Mouse (Mus musculus) limb, embryonic 10.5 days (tissue): ENCODE results near the gene Ppcs. TPM values are rescaled to one million over a fixed set of nuclear protein-coding genes. Genes with fewer than 3 reads are reported as not detected.

ENCODE experiments used
- DNase-seq: peaks from one replicate; pipeline ENCODE4 v3.0.0-alpha.2; 2017; ENCODE audit warnings: low spot score
- H3K27ac ChIP-seq: fragments of 300-500 bp; sonication (generic); 2 replicates; pipeline ENCODE4 v1.5.1; 2016; ENCODE audit warnings: mild to moderate bottlenecking
- H3K27me3 ChIP-seq: fragments of 300-500 bp; sonication (generic); 2 replicates; pipeline ENCODE4 v1.6.1; 2016; ENCODE audit warnings: low read depth, mild to moderate bottlenecking; ENCODE audit not compliant: poor library complexity, severe bottlenecking
- H3K36me3 ChIP-seq: fragments of 300-500 bp; sonication (generic); 2 replicates; pipeline ENCODE4 v1.6.1; 2016; ENCODE audit warnings: mild to moderate bottlenecking, moderate library complexity
- H3K4me1 ChIP-seq: fragments of 300-500 bp; sonication (generic); 2 replicates; pipeline ENCODE4 v1.6.1; 2016
- H3K4me3 ChIP-seq: fragments of 300-500 bp; sonication (generic); 2 replicates; pipeline ENCODE4 v1.5.1; 2016; ENCODE audit warnings: mild to moderate bottlenecking, moderate library complexity
- H3K9me3 ChIP-seq: fragments of 300-500 bp; sonication (generic); replicated peaks from 2 replicates; pipeline ENCODE4 v1.6.1; 2016; ENCODE audit warnings: mild to moderate bottlenecking
- WGBS: fragments of 180-500 bp; shearing (Covaris S2); methylation state at CpG from one replicate; pipeline ENCODE4 v1.1.7; 2016; 5-methylcytosine and 5-hydroxymethylcytosine counted together
- polyA plus RNA-seq: library from polyadenylated mRNA; unstranded; fragments of >200 nt; fragmentation: Nextera tagmentation; extraction: Ambion mirVana; gene quantifications from 2 replicates; pipeline ENCODE4 v1.2.1, GENCODE M21; 2016

Gene Ppcs
- polyA plus RNA-seq, 1 experiment from 2014 or later = 41.4 TPM

DNA sequence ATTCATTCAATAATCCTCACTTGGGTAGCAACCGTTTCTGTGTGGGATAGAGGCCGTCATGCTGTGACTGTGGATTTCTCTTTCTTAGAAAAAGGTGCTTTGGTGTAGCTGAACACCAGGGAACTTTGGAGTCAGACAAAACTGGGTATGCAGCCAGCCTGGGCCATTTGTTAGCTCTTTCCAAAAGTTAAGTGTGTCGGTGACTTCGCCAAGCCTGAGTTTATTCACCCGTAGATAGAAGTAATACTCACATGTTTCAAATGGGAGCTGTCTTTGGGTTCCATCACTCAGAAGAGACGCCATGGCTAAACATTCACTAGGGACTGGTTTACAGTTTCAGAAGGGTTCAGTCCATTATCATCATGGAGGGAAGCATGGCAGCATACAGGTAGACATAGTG, 25.0 kb upstream of the Ppcs start:
- DNase-seq = no peak
- no peaks in the 10 kb centered on the region for H3K9me3 ChIP-seq
- WGBS = 96% methylated on average over 6 of the region's 6 CpGs
- H3K4me3 ChIP-seq = no peak overlapping the region
- H3K27me3 ChIP-seq = no peaks in the 10 kb centered on the region
- no peak overlapping the region for H3K27ac ChIP-seq
- peaks cover 5% of the 10 kb centered on the region; the same call in 1 of the 2 replicates for H3K4me1 ChIP-seq
- H3K36me3 ChIP-seq = no peaks in the 10 kb centered on the region

DNA sequence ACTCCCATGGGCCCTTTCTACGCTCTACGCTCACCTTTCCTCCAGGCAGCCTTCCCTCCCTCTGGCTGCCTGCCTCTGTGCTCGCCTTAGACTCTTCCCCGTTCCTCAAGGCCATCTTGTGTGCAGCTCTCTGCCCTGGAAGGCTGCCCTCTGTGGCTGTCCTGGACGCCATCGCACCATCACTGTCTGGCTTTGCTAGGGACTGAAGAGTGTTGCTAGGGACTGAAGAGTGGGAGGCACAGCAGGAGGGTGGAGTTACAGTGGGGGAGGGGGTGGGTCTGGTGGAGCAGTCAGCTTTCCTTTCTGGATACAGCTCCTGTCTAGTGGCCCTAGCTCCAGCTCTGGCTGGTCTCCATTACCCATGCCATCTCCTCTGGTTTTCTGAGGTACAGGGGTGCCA, 20.3 kb upstream of the Ppcs start:
- no peak for DNase-seq
- WGBS = 58% methylated on average over 6 of the region's 6 CpGs

GRCm38 (mm10) chr4:119441836-119442235, 19.6 kb upstream of the Ppcs start:
- no peak overlapping the region for H3K4me3 ChIP-seq
- peaks cover 6% of the 10 kb centered on the region; the same call in 1 of the 2 replicates for H3K4me1 ChIP-seq
- H3K36me3 ChIP-seq = no peaks in the 10 kb centered on the region
- no peaks in the 10 kb centered on the region for H3K9me3 ChIP-seq
- no peak overlapping the region for H3K27ac ChIP-seq
- no peaks in the 10 kb centered on the region for H3K27me3 ChIP-seq
- no peak for DNase-seq
- 97% methylated on average over 4 of the region's 4 CpGs for WGBS

More for the DNA sequence above, 20.3 kb upstream of the Ppcs start:
- Histone ChIP-seq H3K36me3 (no peaks in the 10 kb centered on the region), H3K27ac (peak overlapping the region; percentile 42; the same call in 1 of the 2 replicates), H3K4me1 (peaks cover 6% of the 10 kb centered on the region; the same call in 1 of the 2 replicates), H3K4me3 (no peak overlapping the region), H3K9me3 (no peaks in the 10 kb centered on the region), H3K27me3 (no peaks in the 10 kb centered on the region)

- Histone ChIP-seq H3K36me3 (no peaks in the 10 kb centered on the region), H3K4me3 (no peak overlapping the region), H3K9me3 (no peaks in the 10 kb centered on the region), H3K27me3 (no peaks in the 10 kb centered on the region), H3K4me1 (peaks cover 6% of the 10 kb centered on the region; the same call in 1 of the 2 replicates), H3K27ac (no peak overlapping the region)
- DNase-seq = no peak
- 88% methylated on average over 2 of the region's 2 CpGs for WGBS
These were observed 15.7 kb upstream of the Ppcs start for GRCm38 (mm10) chr4:119437936-119438335.

GRCm38 (mm10) chr4:119430678-119431077, 8.5 kb upstream of the Ppcs start:
- no peak for DNase-seq
- no peaks in the 10 kb centered on the region for H3K4me1 ChIP-seq
- no peaks in the 10 kb centered on the region for H3K36me3 ChIP-seq
- no peaks in the 10 kb centered on the region for H3K9me3 ChIP-seq
- H3K4me3 ChIP-seq = no peak overlapping the region
- WGBS = 25% methylated on average over 5 of the region's 5 CpGs
- H3K27ac ChIP-seq = no peak overlapping the region
- H3K27me3 ChIP-seq = peaks cover 3% of the 10 kb centered on the region; the same call in 1 of the 2 replicates

DNA sequence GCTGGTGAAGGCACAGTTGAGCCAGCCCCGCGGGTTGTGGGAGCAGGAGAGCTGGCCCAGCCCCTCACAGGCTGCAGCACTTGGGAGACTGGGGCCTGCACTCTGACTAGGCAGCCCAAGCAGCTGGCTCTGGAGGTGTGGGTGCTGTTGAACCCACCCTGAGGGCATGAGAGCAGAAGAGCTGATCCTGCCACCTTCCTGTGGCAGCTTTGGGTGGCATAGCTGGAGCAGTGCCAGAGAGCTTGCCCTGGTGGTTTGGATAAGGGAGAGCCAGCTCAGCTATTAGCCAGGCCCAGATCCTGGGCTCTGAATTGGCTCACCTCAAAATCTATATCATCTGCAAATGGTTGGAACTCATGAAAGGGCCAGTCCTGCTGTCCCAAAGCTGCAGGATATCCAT, 5.5 kb upstream of the Ppcs start:
- H3K36me3 ChIP-seq = no peaks in the 10 kb centered on the region
- no peak for DNase-seq
- no peaks in the 10 kb centered on the region for H3K9me3 ChIP-seq
- H3K4me1 ChIP-seq = peaks cover 10% of the 10 kb centered on the region
- H3K27ac ChIP-seq = no peak overlapping the region
- 73% methylated on average over 2 of the region's 2 CpGs for WGBS
- no peak overlapping the region for H3K4me3 ChIP-seq
- H3K27me3 ChIP-seq = peaks cover 3% of the 10 kb centered on the region; the same call in 1 of the 2 replicates

GRCm38 (mm10) chr4:119425601-119426000, 3.4 kb upstream of the Ppcs start:
- 55% methylated on average over 2 of the region's 2 CpGs for WGBS

GRCm38 (mm10) chr4:119425077-119425476, 2.9 kb upstream of the Ppcs start:
- DNase-seq = no peak
- H3K27me3 ChIP-seq = peaks cover 3% of the 10 kb centered on the region; the same call in 1 of the 2 replicates
- H3K4me3 ChIP-seq = no peak overlapping the region
- H3K4me1 ChIP-seq = peaks cover 22% of the 10 kb centered on the region
- no peaks in the 10 kb centered on the region for H3K9me3 ChIP-seq
- WGBS = 91% methylated on average over 2 of the region's 2 CpGs
- H3K36me3 ChIP-seq = peaks cover 4% of the 10 kb centered on the region; the same call in 1 of the 2 replicates
- H3K27ac ChIP-seq = no peak overlapping the region

More at GRCm38 (mm10) chr4:119425601-119426000, 3.4 kb upstream of the Ppcs start:
- Histone ChIP-seq H3K4me3 (no peak overlapping the region), H3K27ac (no peak overlapping the region), H3K36me3 (peaks cover under 1% of the 10 kb centered on the region; the same call in 1 of the 2 replicates), H3K4me1 (peaks cover 22% of the 10 kb centered on the region), H3K27me3 (peaks cover 3% of the 10 kb centered on the region; the same call in 1 of the 2 replicates), H3K9me3 (no peaks in the 10 kb centered on the region)
- DNase-seq = no peak

DNA sequence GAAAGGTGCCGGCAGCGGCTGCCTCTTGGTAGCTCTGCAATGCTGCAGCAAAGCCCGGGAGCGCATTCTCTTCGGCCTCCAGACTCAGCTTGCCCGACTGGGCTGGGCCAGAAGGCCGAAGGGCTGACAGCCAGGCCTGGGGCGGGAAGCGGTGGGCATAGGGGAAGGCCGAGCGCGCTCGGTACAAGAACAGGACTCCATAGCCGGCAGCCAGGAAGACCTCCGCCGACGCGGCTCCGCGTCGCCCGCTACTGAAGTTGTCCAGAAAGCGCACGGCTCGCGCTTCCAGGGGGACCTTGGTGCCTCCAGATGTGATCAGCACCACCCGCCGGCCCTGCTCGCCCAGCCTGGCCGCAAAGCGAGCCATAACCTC, 313 bp downstream of the Ppcs start:
- H3K27ac ChIP-seq = peak overlapping the region; percentile 92
- H3K9me3 ChIP-seq = no peaks in the 10 kb centered on the region
- no peaks in the 10 kb centered on the region for H3K27me3 ChIP-seq
- no peak for DNase-seq
- under 1% methylated on average over 31 of the region's 31 CpGs for WGBS
- H3K4me1 ChIP-seq = peaks cover 22% of the 10 kb centered on the region
- H3K36me3 ChIP-seq = peaks cover 26% of the 10 kb centered on the region
- H3K4me3 ChIP-seq = peak overlapping the region; percentile 76

DNA sequence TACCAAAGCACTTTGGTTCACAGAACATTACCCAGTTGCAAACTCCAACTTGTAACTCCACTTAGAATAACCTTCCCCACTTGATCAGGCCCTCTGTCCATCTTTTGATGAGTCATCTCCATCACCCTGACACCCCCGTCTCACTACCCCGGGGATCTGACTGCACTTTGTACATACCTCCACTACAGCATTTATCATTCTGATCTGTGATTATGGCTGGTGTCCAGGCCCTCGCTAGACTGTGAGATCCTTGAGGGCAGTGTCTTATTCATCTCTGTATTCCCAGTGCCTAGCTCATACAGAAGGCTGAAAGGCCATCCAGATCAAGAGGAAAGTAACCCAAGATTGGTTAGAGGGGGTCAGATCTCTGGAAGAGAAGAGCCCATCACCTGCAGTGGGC, 1.0 kb downstream of the Ppcs start:
- H3K4me1 ChIP-seq = peaks cover 22% of the 10 kb centered on the region
- H3K27me3 ChIP-seq = no peaks in the 10 kb centered on the region
- H3K9me3 ChIP-seq = no peaks in the 10 kb centered on the region
- peaks cover 26% of the 10 kb centered on the region for H3K36me3 ChIP-seq
- H3K4me3 ChIP-seq = peak overlapping the region; percentile 76
- 71% methylated on average over 3 of the region's 3 CpGs for WGBS
- DNase-seq = no peak
- no peak overlapping the region for H3K27ac ChIP-seq

DNA sequence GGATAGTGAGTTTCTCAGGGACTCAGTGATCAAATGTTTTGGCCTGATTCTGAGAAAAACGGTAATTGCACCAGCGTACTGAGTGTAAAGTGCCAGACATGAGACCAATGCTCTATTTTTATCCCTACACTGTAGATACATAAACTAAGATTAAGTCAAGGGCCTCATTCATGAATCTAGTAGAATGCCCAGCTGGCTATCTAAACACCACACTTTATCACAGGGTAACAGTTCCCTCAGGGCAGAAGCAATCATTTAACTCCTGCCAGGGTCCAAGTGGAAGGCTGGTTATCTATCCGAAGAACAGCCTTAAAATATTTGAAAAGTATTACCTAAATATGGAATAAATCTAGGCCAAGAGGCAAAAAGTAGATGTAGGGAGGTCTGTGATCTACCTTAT, 4.3 kb downstream of the Ppcs start:
- no peak for DNase-seq
- H3K9me3 ChIP-seq = no peaks in the 10 kb centered on the region
- 91% methylated on average over 3 of the region's 3 CpGs for WGBS
- peaks cover 26% of the 10 kb centered on the region for H3K4me1 ChIP-seq
- peaks cover 26% of the 10 kb centered on the region for H3K36me3 ChIP-seq
- H3K27ac ChIP-seq = no peak overlapping the region
- H3K27me3 ChIP-seq = no peaks in the 10 kb centered on the region
- no peak overlapping the region for H3K4me3 ChIP-seq

GRCm38 (mm10) chr4:119417270-119417669, 5.0 kb downstream of the Ppcs start:
- no peaks in the 10 kb centered on the region for H3K27me3 ChIP-seq
- 76% methylated on average over 3 of the region's 3 CpGs for WGBS

DNA sequence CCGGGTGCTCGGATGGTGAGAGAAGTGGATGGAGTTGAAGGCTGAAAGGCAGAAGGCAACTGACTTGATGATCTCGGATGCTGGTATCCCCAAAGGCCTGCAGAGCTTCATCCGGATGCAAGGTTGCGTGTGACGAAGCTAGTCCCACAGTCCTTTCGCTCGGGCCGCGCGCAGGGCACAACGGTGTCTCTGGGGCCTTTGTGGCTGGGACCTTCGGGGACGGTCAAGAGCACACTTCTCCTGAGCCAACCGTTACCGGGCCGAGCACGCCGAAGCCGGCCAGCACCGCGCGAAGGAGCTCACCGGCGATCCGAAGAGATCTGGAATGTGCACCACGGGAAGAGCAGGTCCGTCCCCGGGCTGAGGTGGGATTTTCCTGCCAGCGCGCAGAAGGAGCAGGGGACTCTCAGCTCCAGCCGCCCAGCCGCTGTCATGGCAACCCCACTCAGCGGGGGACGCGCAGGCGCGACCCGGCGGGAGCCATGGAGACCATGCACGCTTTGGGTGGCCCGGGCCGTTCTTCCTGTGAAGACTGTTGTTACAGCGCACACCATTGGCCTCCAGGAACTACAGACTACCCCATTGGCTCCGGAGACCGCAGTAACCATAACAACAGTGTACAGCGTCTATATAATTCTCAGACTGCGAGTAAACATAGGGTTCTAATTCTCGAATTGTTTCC, 7.0 kb downstream of the Ppcs start, which contains the start of gene Ccdc30:
Ccdc30 (minus strand) TSS at position 450 of the 682 bp plus-strand sequence.
- DNase-seq = peak; percentile 98
- Histone ChIP-seq H3K9me3 (no peaks in the 10 kb centered on the region), H3K4me1 (peaks cover 12% of the 10 kb centered on the region; the same call in 1 of the 2 replicates), H3K4me3 (peak within 1 kb of the TSS; percentile 75), H3K27ac (peak within 1 kb of the TSS; percentile 81), H3K27me3 (no peaks in the 10 kb centered on the region), H3K36me3 (peaks cover 23% of the 10 kb centered on the region)
- WGBS = under 1% methylated on average over 49 of the region's 49 CpGs

More at GRCm38 (mm10) chr4:119417270-119417669, 5.0 kb downstream of the Ppcs start:
- no peak for DNase-seq
- peaks cover 26% of the 10 kb centered on the region for H3K36me3 ChIP-seq
- H3K4me3 ChIP-seq = no peak overlapping the region
- H3K27ac ChIP-seq = no peak overlapping the region
- H3K9me3 ChIP-seq = no peaks in the 10 kb centered on the region
- peaks cover 24% of the 10 kb centered on the region for H3K4me1 ChIP-seq
